Mouse (Mus musculus) olfactory bulb, adult 2 months (tissue): ENCODE data around the gene Cnnm3.

Experiments used
- CTCF ChIP-seq: fragments of 200-500 bp; IDR thresholded peaks from 2 replicates; pipeline ENCODE4 v1.5.1; 2012; ENCODE audit warnings: low read depth, mild to moderate bottlenecking, low read length, moderate library complexity; ENCODE audit not compliant: insufficient read depth
- POLR2A ChIP-seq: fragments of 200-500 bp; IDR thresholded peaks from 2 replicates; pipeline ENCODE4 v1.6.1; 2012; ENCODE audit warnings: mild to moderate bottlenecking, low read depth, low read length, moderate library complexity; ENCODE audit not compliant: insufficient read depth

DNA sequence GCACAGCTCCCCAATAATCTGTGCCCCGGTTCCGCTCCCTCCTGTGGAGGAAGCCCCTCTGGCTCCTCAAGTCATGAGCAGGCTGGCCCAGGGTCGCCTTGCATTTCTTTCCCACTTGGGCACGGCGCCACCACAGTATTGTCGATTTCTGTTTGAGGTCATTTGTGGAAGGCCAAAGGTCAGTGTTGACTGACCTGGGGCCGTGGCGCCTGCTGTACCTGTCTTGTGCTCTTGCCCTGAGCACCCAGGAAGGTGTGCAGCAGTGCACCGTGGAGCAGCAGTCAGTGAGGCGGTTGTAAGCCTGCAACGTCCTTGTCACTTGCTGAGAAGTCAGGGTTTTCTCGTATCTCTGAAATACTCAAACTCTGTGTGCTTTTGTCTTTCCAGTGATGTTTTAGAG is 14.1 kb downstream of the Cnnm3 start:
- TF ChIP-seq CTCF (no peak), POLR2A (no peak)
